ENCODE assay signal across 7 mouse cellular contexts in the genomic region with DNA sequence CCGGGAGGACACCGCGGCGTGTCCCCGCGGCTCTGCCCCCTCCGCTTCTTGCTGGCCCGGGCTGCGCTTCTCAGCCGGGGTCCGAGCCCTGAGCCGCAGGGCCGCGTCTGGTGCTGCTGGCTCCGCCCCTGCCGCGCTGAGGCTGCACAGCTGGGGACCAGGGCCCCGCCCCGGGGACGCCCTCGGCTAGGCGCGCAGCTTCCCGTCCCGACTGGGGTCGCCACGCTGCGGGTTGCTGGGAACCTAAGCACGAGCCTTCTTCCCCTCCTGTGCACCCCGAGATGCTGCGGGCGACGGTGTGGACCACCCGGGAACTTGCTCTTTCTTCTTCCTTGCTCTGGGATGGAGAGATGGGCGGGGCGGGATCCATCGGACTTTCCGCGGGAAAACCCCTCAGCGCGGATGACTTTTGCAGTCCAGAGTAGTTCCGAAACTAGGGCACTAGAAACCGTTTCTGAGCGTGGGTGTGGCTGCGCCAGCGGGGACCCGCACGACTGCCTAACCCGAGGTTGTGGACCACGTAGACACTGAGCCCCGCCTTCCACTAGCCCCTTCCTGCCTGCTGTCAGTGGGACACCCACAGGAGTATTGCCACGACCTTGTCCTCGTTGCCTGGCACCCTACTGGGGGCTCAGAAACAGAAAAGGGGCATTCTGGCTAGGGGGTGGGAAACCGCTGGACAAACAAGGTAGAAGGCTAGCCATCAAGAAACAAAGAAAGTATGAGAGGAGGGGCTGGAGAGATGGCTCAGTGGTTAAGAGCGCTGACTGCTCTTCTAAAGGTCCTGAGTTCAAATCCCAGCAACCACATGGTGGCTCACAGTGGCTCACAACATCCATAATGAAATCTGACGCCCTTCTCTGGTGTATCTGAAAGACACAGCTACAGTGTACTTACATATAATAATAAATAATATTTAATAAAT. TPM values are rescaled to one million over a fixed set of nuclear protein-coding genes. Genes with fewer than 3 reads are reported as not detected.
A peak's percentile ranks its signal among the peaks of the same experiment; 100 is the strongest.
DNase-seq lines count a peak whose midpoint lies in the region; ATAC-seq lines count a peak whose summit lies in the region.

A gene (minus strand): TSS at position 148 of the 925 bp plus-strand sequence.

- intact Hi-C loops in heart, postnatal 36 days (cut with DNase I), result loop anchor here (5.0 kb wide), 1 partner anchor 92 kb away; no protein-coding TSS in a partner anchor

- peak within 1 kb of the TSS; percentile 80 for H3K4me2 ChIP-seq in limb, embryonic 12.5 days
- H3K4me2 ChIP-seq in midbrain, embryonic 13.5 days (replicated peaks), result peak within 1 kb of the TSS; percentile 82

- no peaks in the 10 kb centered on the region for H3K36me3 ChIP-seq in forebrain, embryonic 10.5 days (replicated peaks)
- no peaks in the 10 kb centered on the region for H3K36me3 ChIP-seq in limb, embryonic 12.5 days
- no peaks in the 10 kb centered on the region for H3K36me3 ChIP-seq in midbrain, embryonic 13.5 days

- H3K27me3 ChIP-seq in forebrain, embryonic 10.5 days (ENCODE audit: poor library complexity, severe bottlenecking), result peaks cover 49% of the 10 kb centered on the region
- H3K27me3 ChIP-seq in limb, embryonic 12.5 days, result 0 out of 2 replicates have a peak, but pooled peaks cover 3% of the 10 kb centered on the region
- H3K27me3 ChIP-seq in midbrain, embryonic 13.5 days, result peaks cover 11% of the 10 kb centered on the region

- 2% methylated on average over 56 of the region's 56 CpGs for WGBS in forebrain, embryonic 10.5 days
- 3% methylated on average over 56 of the region's 56 CpGs for WGBS in limb, embryonic 12.5 days
- 3% methylated on average over 56 of the region's 56 CpGs for WGBS in midbrain, embryonic 13.5 days

- peak within 1 kb of the TSS; percentile 71 for H3K9ac ChIP-seq in limb, embryonic 12.5 days (replicated peaks)
- H3K9ac ChIP-seq in midbrain, embryonic 13.5 days (replicated peaks), result peak within 1 kb of the TSS; percentile 64

- H3K9me3 ChIP-seq in forebrain, embryonic 10.5 days, result no peaks in the 10 kb centered on the region
- no peaks in the 10 kb centered on the region for H3K9me3 ChIP-seq in limb, embryonic 12.5 days
- H3K9me3 ChIP-seq in midbrain, embryonic 13.5 days, result no peaks in the 10 kb centered on the region

- peak; percentile 80 for DNase-seq in Muller cell, postnatal 12 days (ENCODE audit: inconsistent ontology term)
- DNase-seq in c-Kit-positive CD71-negative TER-119-negative erythroid progenitor cells, embryonic 14.5 days (ENCODE audit: low read depth), result peak; percentile 58
- DNase-seq in forebrain, embryonic 10.5 days (ENCODE audit: extremely low spot score, low spot score), result peak; percentile 67
- DNase-seq in heart, postnatal 36 days, result peak; percentile 72 to 77
- DNase-seq in spleen, postnatal 4 days (ENCODE audit: low spot score in 2 of 2), result peak; percentile 80 to 91

- peak within 1 kb of the TSS; percentile 81 for H3K27ac ChIP-seq in forebrain, embryonic 10.5 days
- no peak within 1 kb of the TSS for H3K27ac ChIP-seq in limb, embryonic 12.5 days
- H3K27ac ChIP-seq in midbrain, embryonic 13.5 days, result no peak within 1 kb of the TSS

- peak; percentile 93 for ATAC-seq in limb, embryonic 12.5 days (ENCODE audit: insufficient number of reproducible peaks, insufficient read depth, low FRiP score, low TSS enrichment, low read depth)
- peak; percentile 95 for ATAC-seq in midbrain, embryonic 13.5 days

- peak within 1 kb of the TSS; percentile 63 for H3K4me3 ChIP-seq in forebrain, embryonic 10.5 days
- peak within 1 kb of the TSS; percentile 68 for H3K4me3 ChIP-seq in limb, embryonic 12.5 days (replicated peaks)
- peak within 1 kb of the TSS; percentile 61 for H3K4me3 ChIP-seq in midbrain, embryonic 13.5 days (replicated peaks)

- peaks cover 11% of the 10 kb centered on the region for H3K4me1 ChIP-seq in forebrain, embryonic 10.5 days
- H3K4me1 ChIP-seq in limb, embryonic 12.5 days (replicated peaks), result no peaks in the 10 kb centered on the region
- 0 out of 2 replicates have a peak, but pooled peaks cover 7% of the 10 kb centered on the region for H3K4me1 ChIP-seq in midbrain, embryonic 13.5 days (replicated peaks)

RNA-seq across cellular contexts. Expression of the gene that starts here (rescaled TPM):
- 1.4 and 1.8 TPM in 2 replicates for polyA plus RNA-seq in forebrain, embryonic 10.5 days (2016; fragmentation: Nextera tagmentation; extraction: Ambion mirVana)
- total RNA-seq in heart, postnatal 36 days (2021), result 1 to 10 TPM; 1.3 to 2.2 TPM
- 1.8 and 2.9 TPM in 2 replicates for polyA plus RNA-seq in limb, embryonic 12.5 days (2016; fragmentation: Nextera tagmentation; extraction: Ambion mirVana)
- 0.88 and 1.2 TPM in 2 replicates for polyA plus RNA-seq in midbrain, embryonic 13.5 days (2015; fragmentation: Nextera tagmentation; extraction: Ambion mirVana)
